Mouse (Mus musculus): ENCODE measurements at regions not wholly inside any gene's neighbourhood (a gene's known extent, or its start where the extent isn't known, plus 50 kb on each side); places are given as distances from the start of the nearest gene placed in this dataset.

- TF ChIP-seq POLR2A (IDR thresholded peaks at IDR 0.05; ENCODE audit: borderline replicate concordance, extremely low read depth, low read depth, low read length) = no peak
- TF ChIP-seq CTCF (IDR thresholded peaks at IDR 0.05; ENCODE audit: insufficient read depth, low read length) = no peak
Observed at GRCm38 (mm10) chr13:6855199-6856148, 206.9 kb upstream of the Pfkp start.

Data from lung, adult 2 months (tissue).